Mouse (Mus musculus) neural tube, embryonic 15.5 days (tissue): ENCODE data around the gene Ifit3. TPM values are rescaled to one million over a fixed set of nuclear protein-coding genes. Genes with fewer than 3 reads are reported as not detected.
"Not testable (repeated sequence)": the region's sequence is repeated elsewhere in the genome, so short reads cannot be mapped to it uniquely, and the experiment has no call there.

Experiments used
- ATAC-seq: fragments of 200-750 bp; cut with Nextera tagmentation; 2 replicates; pipeline ENCODE4 v1.8.0; 2017; ENCODE audit warnings: mild to moderate bottlenecking, moderate TSS enrichment, moderate library complexity; ENCODE audit not compliant: low FRiP score
- H3K27ac ChIP-seq: fragments of 300-500 bp; sonication (generic); replicated peaks from 2 replicates; pipeline ENCODE4 v1.5.1; 2015; ENCODE audit warnings: mild to moderate bottlenecking, inconsistent platforms
- H3K27me3 ChIP-seq: fragments of 300-500 bp; sonication (generic); replicated peaks from 2 replicates; pipeline ENCODE4 v1.6.1; 2015; ENCODE audit warnings: inconsistent platforms
- H3K36me3 ChIP-seq: fragments of 300-500 bp; sonication (generic); 2 replicates; pipeline ENCODE4 v1.6.1; 2015; ENCODE audit warnings: inconsistent platforms
- H3K4me1 ChIP-seq: fragments of 300-500 bp; sonication (generic); 2 replicates; pipeline ENCODE4 v1.6.1; 2015; ENCODE audit warnings: inconsistent platforms
- H3K4me2 ChIP-seq: fragments of 300-500 bp; sonication (generic); 2 replicates; pipeline ENCODE4 v1.6.1; 2015; ENCODE audit warnings: inconsistent platforms, mild to moderate bottlenecking, moderate library complexity
- H3K4me3 ChIP-seq: fragments of 300-500 bp; sonication (generic); replicated peaks from 2 replicates; pipeline ENCODE4 v1.5.1; 2015; ENCODE audit warnings: mild to moderate bottlenecking, inconsistent platforms
- H3K9ac ChIP-seq: fragments of 300-500 bp; sonication (generic); replicated peaks from 2 replicates; pipeline ENCODE4 v1.6.1; 2015; ENCODE audit warnings: mild to moderate bottlenecking, inconsistent platforms
- H3K9me3 ChIP-seq: fragments of 300-500 bp; sonication (generic); replicated peaks from 2 replicates; pipeline ENCODE4 v1.6.1; 2016; ENCODE audit warnings: inconsistent platforms
- WGBS: fragments of 180-500 bp; shearing (Covaris S2); methylation state at CpG from one replicate; pipeline ENCODE4 v1.1.7; 2015; ENCODE audit warnings: mixed read lengths; 5-methylcytosine and 5-hydroxymethylcytosine counted together
- polyA plus RNA-seq: library from polyadenylated mRNA; unstranded; fragments of >200 nt; fragmentation: Nextera tagmentation; extraction: Ambion mirVana; gene quantifications from 2 replicates; pipeline ENCODE4 v1.2.1, GENCODE M21; 2015

The Ifit3 gene
- polyA plus RNA-seq, 1 experiment from 2014 or later, result 2.1 TPM

DNA sequence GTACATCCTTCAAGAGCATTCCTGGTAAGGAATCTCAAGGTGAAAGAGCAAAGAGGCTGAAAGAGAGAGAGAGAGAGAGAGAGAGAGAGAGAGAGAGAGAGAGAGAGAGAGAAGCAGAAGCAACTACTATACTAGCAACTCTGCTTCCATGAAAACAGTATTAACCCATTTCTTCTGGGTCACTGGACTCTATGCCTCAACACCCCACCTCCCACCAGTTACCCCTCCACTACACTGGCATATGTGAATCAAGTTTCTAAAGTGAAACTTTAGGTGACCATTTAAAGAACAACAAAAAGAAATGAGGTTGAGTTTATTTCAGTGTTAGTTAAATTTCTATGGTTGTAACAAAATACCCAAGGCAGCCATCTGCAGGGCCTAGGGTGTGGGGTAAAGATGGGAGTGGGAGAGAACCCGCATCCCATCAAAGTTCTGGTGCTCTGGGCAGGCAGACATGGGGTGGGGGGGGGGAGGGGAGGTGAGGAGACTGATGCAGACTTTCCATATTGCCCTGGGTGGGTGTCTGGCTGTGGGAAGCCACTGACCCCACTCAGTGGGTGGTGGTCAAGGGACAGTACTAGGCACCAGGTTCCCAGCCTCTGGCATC is 17.1 kb upstream of the Ifit3 start:
- Histone ChIP-seq H3K27me3 (no peaks in the 10 kb centered on the region), H3K4me1 (peaks cover 8% of the 10 kb centered on the region; the same call in 1 of the 2 replicates), H3K27ac (no peak overlapping the region), H3K36me3 (no peaks in the 10 kb centered on the region), H3K4me3 (no peak overlapping the region), H3K4me2 (no peak overlapping the region), H3K9ac (no peak overlapping the region), H3K9me3 (no peaks in the 10 kb centered on the region)
- ATAC-seq, result no peak
- WGBS, result 100% methylated on average over 1 of the region's 1 CpGs

DNA sequence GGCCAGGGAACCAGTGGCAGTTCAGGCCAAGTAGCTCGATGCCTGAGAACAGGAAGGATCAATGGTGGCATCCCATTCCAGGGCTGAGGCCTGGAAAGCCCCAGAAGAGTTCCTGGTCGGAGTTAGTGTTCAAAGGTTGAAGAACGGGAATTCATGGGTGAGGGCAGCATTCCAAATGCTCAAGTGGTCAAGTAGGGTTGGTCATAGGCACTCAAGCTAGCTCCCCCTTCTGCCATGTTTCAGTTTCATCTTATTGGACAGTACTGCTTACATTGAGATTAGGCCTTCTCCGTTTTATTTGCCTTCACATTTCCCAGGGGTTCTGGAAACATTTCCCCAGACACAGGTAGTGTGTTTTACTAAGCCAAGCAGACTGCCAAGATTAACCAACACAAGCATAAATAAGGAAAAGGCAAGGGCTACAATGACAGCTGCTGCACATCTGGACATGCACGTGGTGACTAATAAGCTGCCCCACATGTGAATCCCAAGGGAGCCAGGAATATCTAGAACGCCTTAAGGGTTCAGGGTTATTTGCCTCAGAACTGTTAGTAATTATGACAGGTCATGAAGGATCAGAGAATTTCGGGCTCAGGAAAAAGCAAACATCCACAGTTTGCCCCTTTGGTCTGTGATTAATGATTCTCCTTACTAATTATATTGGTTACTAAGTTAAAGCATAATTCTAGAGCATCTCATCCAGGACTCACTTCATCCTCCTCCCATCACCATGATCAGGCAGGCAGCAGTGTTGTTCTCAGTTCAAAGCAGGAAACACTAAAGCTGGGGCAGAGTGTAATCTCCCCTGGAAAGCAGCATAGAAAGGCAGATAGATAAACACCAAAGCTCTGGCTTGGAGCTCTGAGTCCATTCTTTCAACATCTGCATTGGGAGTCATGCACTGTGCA is 14.1 kb upstream of the Ifit3 start:
- no peak overlapping the region for H3K4me3 ChIP-seq
- no peak overlapping the region for H3K4me2 ChIP-seq
- H3K36me3 ChIP-seq, result no peaks in the 10 kb centered on the region
- no peak overlapping the region for H3K27ac ChIP-seq
- WGBS, result 71% methylated on average over 7 of the region's 7 CpGs
- no peaks in the 10 kb centered on the region for H3K27me3 ChIP-seq
- H3K4me1 ChIP-seq, result peaks cover 9% of the 10 kb centered on the region; the same call in 1 of the 2 replicates
- no peak overlapping the region for H3K9ac ChIP-seq
- H3K9me3 ChIP-seq, result no peaks in the 10 kb centered on the region
- no peak for ATAC-seq

DNA sequence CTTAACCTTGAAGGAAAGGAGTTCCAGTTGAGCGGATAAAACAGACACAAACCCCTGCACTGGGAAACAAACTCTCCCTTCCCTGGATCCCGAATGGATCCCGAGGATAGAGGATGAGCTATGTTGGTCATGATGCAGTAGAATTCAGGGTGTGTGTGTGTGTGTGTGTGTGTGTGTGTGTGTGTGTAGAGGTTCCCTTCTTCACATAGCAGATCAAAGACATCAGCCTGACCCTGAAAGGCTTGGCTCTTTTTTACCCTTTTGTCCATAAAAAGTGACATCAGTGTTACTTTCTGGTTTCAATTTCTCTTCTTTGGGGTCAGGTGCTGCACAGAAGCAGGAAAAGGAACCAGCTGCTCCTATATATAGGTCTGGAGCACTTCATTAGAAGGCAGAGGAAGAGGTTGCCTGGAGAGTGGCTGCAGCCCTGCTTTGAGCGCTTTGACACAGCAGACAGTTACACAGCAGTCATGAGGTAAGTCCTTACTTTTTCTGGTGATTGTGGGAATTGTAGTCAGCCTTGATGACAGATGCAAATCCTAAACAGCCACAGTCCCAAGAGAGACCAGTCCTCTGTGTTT is 13.3 kb upstream of the Ifit3 start:
- Histone ChIP-seq H3K9ac (no peak overlapping the region), H3K9me3 (no peaks in the 10 kb centered on the region), H3K36me3 (no peaks in the 10 kb centered on the region), H3K4me2 (no peak overlapping the region), H3K4me3 (no peak overlapping the region), H3K27ac (no peak overlapping the region), H3K27me3 (no peaks in the 10 kb centered on the region), H3K4me1 (peaks cover 9% of the 10 kb centered on the region; the same call in 1 of the 2 replicates)
- ATAC-seq, result no peak
- WGBS, result 83% methylated on average over 4 of the region's 4 CpGs

DNA sequence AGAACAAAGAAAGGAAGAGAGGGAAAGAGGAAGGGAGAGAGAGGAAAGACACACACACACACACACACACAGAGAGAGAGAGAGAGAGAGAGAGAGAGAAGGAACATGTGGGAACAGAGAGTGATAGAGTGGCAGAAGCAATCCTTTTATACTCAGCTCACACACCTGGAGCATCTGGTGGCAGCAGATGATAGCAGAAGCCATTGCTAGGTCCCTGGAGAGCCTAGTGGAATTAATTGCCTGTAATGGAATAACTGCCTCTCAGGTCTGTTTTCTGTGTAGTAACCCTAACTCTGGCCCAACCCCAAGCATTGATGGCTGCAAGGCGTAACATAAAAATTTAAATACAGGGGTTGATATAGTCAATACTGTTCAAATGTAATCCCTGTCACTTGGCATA is 12.3 kb upstream of the Ifit3 start:
- Histone ChIP-seq H3K4me1 (peaks cover 9% of the 10 kb centered on the region; the same call in 1 of the 2 replicates), H3K4me3 (no peak overlapping the region), H3K27ac (no peak overlapping the region), H3K36me3 (no peaks in the 10 kb centered on the region), H3K9ac (no peak overlapping the region), H3K9me3 (no peaks in the 10 kb centered on the region), H3K4me2 (no peak overlapping the region), H3K27me3 (no peaks in the 10 kb centered on the region)
- no peak for ATAC-seq
- WGBS, result 64% methylated on average over 1 of the region's 1 CpGs

DNA sequence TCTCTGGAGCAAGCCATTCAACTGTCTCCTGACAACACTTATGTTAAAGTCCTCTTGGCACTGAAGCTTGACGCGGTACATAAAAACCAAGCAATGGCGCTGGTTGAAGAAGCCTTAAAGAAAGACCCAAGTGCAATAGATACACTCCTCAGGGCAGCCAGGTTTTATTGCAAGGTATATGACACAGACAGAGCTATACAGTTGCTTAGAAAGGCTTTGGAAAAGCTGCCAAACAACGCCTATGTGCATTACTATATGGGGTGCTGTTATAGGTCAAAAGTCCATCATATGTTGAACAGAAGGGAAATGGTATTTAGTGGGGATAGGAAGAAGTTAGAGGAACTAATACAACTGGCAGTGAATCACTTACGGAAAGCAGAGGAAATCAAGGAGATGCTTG is 9.7 kb upstream of the Ifit3 start:
- no peaks in the 10 kb centered on the region for H3K36me3 ChIP-seq
- no peaks in the 10 kb centered on the region for H3K9me3 ChIP-seq
- H3K4me3 ChIP-seq, result no peak overlapping the region
- no peaks in the 10 kb centered on the region for H3K27me3 ChIP-seq
- no peak overlapping the region for H3K27ac ChIP-seq
- H3K9ac ChIP-seq, result no peak overlapping the region
- no peak overlapping the region for H3K4me2 ChIP-seq
- H3K4me1 ChIP-seq, result peaks cover 9% of the 10 kb centered on the region; the same call in 1 of the 2 replicates
- no peak for ATAC-seq
- WGBS, result 94% methylated on average over 5 of the region's 5 CpGs

DNA sequence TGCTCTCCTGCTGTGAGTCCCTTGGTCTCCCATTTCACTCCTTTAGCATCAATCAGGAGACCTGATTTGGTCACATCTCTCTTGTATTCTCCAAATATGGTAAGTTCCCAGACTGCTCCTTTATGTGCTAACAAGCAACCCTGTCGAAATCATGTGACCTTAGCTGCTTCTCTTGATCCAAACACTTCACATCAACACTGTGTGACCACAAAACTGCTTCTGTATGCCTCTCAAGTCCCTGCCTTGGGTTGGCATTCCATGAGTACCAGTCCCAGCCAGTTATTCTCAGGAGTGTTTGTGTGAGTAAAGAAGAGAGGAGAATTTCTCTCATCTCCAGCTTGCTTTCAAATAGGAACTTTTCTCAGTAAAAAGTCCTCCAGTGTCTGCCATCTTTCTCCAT is 6.2 kb upstream of the Ifit3 start:
- 87% methylated on average over 1 of the region's 1 CpGs for WGBS
- Histone ChIP-seq H3K9me3 (no peaks in the 10 kb centered on the region), H3K27me3 (no peaks in the 10 kb centered on the region), H3K4me2 (no peak overlapping the region), H3K4me3 (no peak overlapping the region), H3K9ac (no peak overlapping the region), H3K27ac (no peak overlapping the region), H3K36me3 (no peaks in the 10 kb centered on the region), H3K4me1 (no peaks in the 10 kb centered on the region)
- ATAC-seq, result no peak

DNA sequence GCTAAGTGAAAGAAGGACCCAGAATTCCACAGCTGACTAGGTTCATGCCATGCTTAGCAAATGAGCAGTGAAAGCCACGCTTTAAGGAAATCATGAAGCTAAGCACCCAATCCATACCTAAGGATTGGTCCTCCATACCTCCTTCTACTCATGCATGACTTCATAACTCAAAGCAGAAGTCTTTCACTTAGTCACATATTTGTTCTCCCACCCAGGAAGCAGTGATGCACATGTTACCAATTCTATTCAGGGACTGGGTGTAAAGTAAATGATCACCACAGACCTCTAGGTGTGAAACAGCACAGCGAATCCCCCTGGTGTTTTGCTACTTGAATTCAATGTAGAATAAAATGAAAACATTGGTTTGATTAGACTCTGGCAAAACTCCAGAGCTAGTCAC is 635 bp upstream of the Ifit3 start:
- not testable (repeated sequence) for ATAC-seq, H3K4me3 ChIP-seq, H3K36me3 ChIP-seq, H3K9me3 ChIP-seq, H3K9ac ChIP-seq, H3K27me3 ChIP-seq, H3K4me1 ChIP-seq, H3K27ac ChIP-seq, H3K4me2 ChIP-seq
- WGBS, result 84% methylated on average over 2 of the region's 2 CpGs

DNA sequence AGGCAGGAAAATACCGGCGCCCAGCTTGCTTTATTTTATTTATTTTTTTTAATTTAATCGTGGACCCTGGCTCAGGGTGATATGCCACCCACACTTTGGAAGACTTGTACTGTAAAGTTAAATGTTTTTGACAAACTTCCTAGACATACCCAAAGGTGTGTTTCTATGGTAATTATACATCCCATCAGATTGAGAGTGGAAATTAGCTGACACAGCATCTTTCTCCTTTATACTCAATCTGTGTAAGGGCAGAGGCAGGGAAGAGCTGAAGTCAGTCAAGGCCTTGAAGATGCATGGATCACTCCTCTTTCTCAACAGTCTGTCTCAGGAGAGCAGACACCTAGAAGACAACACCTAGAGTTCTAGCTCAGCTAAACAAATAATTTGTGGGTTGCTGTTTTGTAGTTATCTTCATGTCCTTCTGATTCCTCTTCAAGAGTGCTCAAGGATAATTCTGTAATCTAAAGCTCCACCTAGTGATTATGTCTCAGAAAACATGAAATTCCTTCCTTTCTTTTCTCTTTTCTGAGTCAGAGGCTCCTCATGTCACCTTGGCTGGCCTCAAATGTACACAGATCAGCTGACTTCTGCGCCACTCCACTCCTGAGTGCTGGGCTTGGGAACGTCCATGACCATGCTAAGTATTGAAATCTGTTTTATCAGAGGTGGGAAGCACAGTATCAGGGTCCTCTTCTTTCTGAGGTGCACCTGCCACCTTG is 2.6 kb downstream of the Ifit3 start:
- H3K4me1 ChIP-seq, H3K36me3 ChIP-seq, H3K27ac ChIP-seq, H3K9ac ChIP-seq, H3K4me2 ChIP-seq, H3K4me3 ChIP-seq, H3K9me3 ChIP-seq, ATAC-seq, H3K27me3 ChIP-seq: not testable (repeated sequence)
- WGBS, result 78% methylated on average over 5 of the region's 5 CpGs

DNA sequence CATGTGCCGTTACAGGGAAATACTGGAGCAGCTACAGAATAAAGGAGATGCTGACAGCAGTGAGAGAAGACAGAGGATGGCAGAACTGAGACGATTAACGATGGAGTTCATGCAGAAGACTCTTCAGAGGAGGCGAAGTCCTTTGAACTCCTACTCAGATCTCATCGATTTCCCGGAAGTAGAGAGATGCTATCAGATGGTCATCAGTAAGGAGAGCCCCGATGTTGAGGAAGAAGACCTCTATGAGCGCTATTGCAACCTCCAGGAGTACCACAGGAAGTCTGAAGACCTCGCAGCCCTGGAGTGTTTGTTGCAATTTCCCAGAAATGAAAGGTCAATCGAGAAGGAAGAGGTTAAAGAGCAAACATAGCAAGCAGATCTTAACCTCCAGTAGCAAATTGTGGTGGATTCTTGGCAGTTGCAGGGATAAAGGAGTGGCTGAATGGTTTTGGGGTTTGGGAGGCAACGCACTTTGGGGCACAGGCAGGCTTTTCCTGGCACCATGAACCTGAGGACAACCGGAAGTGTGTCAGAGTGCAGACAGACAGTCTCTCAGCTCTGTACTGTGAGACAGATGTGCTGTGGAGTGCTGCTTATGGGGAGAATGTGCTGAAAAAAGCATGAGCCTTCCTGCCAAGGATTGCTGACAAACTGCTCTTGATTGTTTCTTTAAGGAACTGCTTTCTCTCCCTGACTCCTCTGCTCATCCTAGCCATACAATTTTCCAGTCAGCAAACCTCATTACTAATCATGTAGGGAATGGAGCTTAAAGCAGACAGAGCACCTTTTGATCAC is 4.8 kb downstream of the Ifit3 start:
- H3K27me3 ChIP-seq, H3K4me2 ChIP-seq, ATAC-seq, H3K4me1 ChIP-seq, H3K9me3 ChIP-seq, H3K9ac ChIP-seq, H3K4me3 ChIP-seq, H3K27ac ChIP-seq, H3K36me3 ChIP-seq: not testable (repeated sequence)
- WGBS, result 87% methylated on average over 7 of the region's 12 CpGs

DNA sequence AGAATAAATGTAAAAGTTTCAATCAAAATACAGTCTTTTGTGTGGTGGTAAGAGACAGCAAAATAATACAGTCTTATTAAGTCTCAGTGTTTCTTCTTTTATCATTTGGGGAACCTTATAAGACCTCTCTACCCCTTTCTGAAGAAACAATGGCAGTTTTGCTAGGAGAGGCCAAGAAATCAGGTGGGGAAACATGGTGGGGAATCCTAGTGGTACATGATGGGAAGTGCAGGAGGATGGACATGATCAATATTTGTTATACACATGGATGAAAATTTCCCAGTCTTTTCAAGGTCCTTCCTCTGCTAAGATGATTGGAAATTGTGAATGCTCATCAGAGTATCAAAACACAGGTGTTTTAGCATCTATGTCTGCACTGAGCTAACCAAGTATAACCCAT is 5.6 kb downstream of the Ifit3 start:
- Histone ChIP-seq H3K9me3 (no peaks in the 10 kb centered on the region), H3K36me3 (no peaks in the 10 kb centered on the region), H3K9ac (no peak overlapping the region), H3K4me2 (no peak overlapping the region), H3K27me3 (no peaks in the 10 kb centered on the region), H3K27ac (no peak overlapping the region), H3K4me1 (no peaks in the 10 kb centered on the region), H3K4me3 (no peak overlapping the region)
- ATAC-seq, result no peak

DNA sequence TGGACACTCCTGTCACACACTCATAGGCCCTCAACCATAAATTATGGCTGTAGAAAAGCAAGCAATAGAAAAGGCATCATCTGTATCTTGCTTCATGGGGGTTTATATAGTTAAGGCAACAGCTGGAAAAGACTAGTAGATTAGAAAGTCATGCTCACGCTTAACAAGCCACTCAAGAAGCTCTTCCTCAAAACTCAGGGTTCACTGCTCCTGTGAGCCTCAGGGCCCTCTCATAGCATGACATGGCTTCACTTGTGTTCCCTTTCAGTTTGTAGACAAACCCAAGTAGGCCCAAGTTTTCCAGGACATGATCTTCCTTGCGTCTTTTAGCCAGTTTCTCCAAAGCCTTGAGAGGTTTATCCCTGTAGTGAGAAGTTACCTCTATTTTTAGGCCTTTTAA is 10.1 kb downstream of the Ifit3 start:
- Histone ChIP-seq H3K36me3 (no peaks in the 10 kb centered on the region), H3K9me3 (no peaks in the 10 kb centered on the region), H3K4me1 (peaks cover 3% of the 10 kb centered on the region; the same call in 1 of the 2 replicates), H3K27ac (no peak overlapping the region), H3K27me3 (no peaks in the 10 kb centered on the region), H3K9ac (no peak overlapping the region), H3K4me3 (no peak overlapping the region), H3K4me2 (no peak overlapping the region)
- WGBS, result 92% methylated on average over 2 of the region's 2 CpGs
- no peak for ATAC-seq
